Mouse (Mus musculus) CH12.LX (cell line): Measurements from ENCODE around the gene Erf. TPM values are rescaled to one million over a fixed set of nuclear protein-coding genes. Genes with fewer than 3 reads are reported as not detected.

Experiments used
- DNase-seq: peaks from one replicate; pipeline ENCODE4 v3.0.0-alpha.2; 2013; ENCODE audit errors: extremely low read depth
- H3K27ac ChIP-seq: 2 replicates; pipeline ENCODE4 v1.5.1; 2012; ENCODE audit warnings: low read depth, mild to moderate bottlenecking, control low read depth, moderate library complexity; ENCODE audit not compliant: insufficient read depth
- H3K27me3 ChIP-seq: replicated peaks from 2 replicates; pipeline ENCODE3; 2012; ENCODE audit warnings: inconsistent platforms
- H3K36me3 ChIP-seq, 2 experiments: replicated peaks in 1 of 2; 2 replicates each; pipeline versions ENCODE3 to v1.6.1; 2012; ENCODE audit warnings: inconsistent platforms in 1 of 2, low read length in 1 of 2, mild to moderate bottlenecking in 1 of 2, mixed read lengths in 1 of 2, moderate library complexity in 1 of 2; ENCODE audit not compliant: control insufficient read depth in 1 of 2, insufficient read depth in 1 of 2
- H3K4me1 ChIP-seq, 2 experiments: 2 replicates each; pipeline ENCODE4 v1.6.1; 2012; ENCODE audit warnings: inconsistent platforms in 1 of 2, moderate library complexity in 1 of 2; ENCODE audit not compliant: insufficient read depth in 2 of 2, control insufficient read depth in 1 of 2
- H3K4me2 ChIP-seq: 2 replicates; pipeline ENCODE4 v1.6.1; 2012; ENCODE audit warnings: low read depth, mild to moderate bottlenecking, control low read depth; ENCODE audit not compliant: poor library complexity, insufficient read depth, severe bottlenecking
- H3K4me3 ChIP-seq, 3 experiments: fragments of 150-350 bp in 1 of 3; sonication (generic) in 1 of 3; replicated peaks in 1 of 3; 2 replicates each; pipeline versions ENCODE3 to v1.5.1; 2011 to 2012; ENCODE audit warnings: low read depth in 2 of 3, low read length in 2 of 3, mild to moderate bottlenecking in 2 of 3, moderate library complexity in 2 of 3, control low read depth in 1 of 3, improper control_type of control experiment in 1 of 3, inconsistent platforms in 1 of 3, mixed read lengths in 1 of 3; ENCODE audit not compliant: poor library complexity in 1 of 3
- H3K79me2 ChIP-seq: replicated peaks from 2 replicates; pipeline ENCODE4 v1.6.1; 2012; ENCODE audit warnings: mild to moderate bottlenecking, moderate library complexity; ENCODE audit not compliant: control insufficient read depth, poor library complexity, insufficient read depth, severe bottlenecking; ENCODE audit errors: extremely low read depth
- H3K9ac ChIP-seq: 2 replicates; pipeline ENCODE4 v1.6.1; 2012; ENCODE audit warnings: low read depth, mild to moderate bottlenecking, control low read depth, moderate library complexity; ENCODE audit not compliant: insufficient read depth
- H3K9me3 ChIP-seq: replicated peaks from 2 replicates; pipeline ENCODE3; 2012; ENCODE audit warnings: low read length, inconsistent platforms, mixed read lengths
- BHLHE40 ChIP-seq: IDR thresholded peaks from 2 replicates; pipeline ENCODE4 v1.6.1; 2011; ENCODE audit warnings: mild to moderate bottlenecking, low read depth, low read length, improper control_type of control experiment
- E2F4 ChIP-seq: IDR thresholded peaks from 2 replicates; pipeline ENCODE4 v1.6.1; 2011; ENCODE audit warnings: low read depth, low read length, improper control_type of control experiment; ENCODE audit not compliant: insufficient replicate concordance
- ELF1 ChIP-seq: IDR thresholded peaks from 2 replicates; pipeline ENCODE4 v1.6.1; 2014; ENCODE audit warnings: low read depth, mild to moderate bottlenecking, inconsistent platforms, low read length, improper control_type of control experiment
- IRF4 ChIP-seq: IDR thresholded peaks from 2 replicates; pipeline ENCODE4 v1.6.1; 2014; ENCODE audit warnings: low read depth, mild to moderate bottlenecking, inconsistent platforms, low read length, improper control_type of control experiment
- MAZ ChIP-seq: IDR thresholded peaks from 2 replicates; pipeline ENCODE4 v1.6.1; 2012; ENCODE audit warnings: low read depth, mild to moderate bottlenecking, inconsistent platforms, low read length, improper control_type of control experiment, moderate library complexity
- PAX5 ChIP-seq: IDR thresholded peaks from 2 replicates; pipeline ENCODE4 v1.6.1; 2012; ENCODE audit warnings: low read length, inconsistent platforms, mixed read lengths
- POLR2A ChIP-seq: IDR thresholded peaks from 2 replicates; pipeline ENCODE4 v1.6.1; 2011; ENCODE audit warnings: low read depth, mild to moderate bottlenecking, improper control_type of control experiment, low read length
- RAD21 ChIP-seq: IDR thresholded peaks from 2 replicates; pipeline ENCODE4 v1.6.1; 2011; ENCODE audit warnings: low read depth, mild to moderate bottlenecking, low read length, improper control_type of control experiment, moderate library complexity
- SMC3 ChIP-seq: IDR thresholded peaks from 2 replicates; pipeline ENCODE4 v1.6.1; 2011; ENCODE audit warnings: low read depth, low read length, improper control_type of control experiment
- ZNF384 ChIP-seq: IDR thresholded peaks from 2 replicates; pipeline ENCODE4 v1.6.1; 2012; ENCODE audit warnings: low read depth, low read length, improper control_type of control experiment, inconsistent platforms
- dilution Hi-C: fragments of 300-500 bp; cut with MboI; formaldehyde crosslinking; loops from 2 replicates; pipeline ENCODE4 v1.14.3; 2020; ENCODE audit warnings: low sequenced_read_pairs; ENCODE audit not compliant: extremely low pct_unique_long_range_greater_than_20kb, extremely low pct_ligation_motif_present
- in situ Hi-C: fragments of 300-500 bp; cut with MboI; formaldehyde crosslinking; loops from 3 replicates; pipeline ENCODE4 v1.14.3; 2019; ENCODE audit warnings: low sequenced_read_pairs, low pct_ligation_motif_present, low pct_unique_long_range_greater_than_20kb, mixed read lengths
- polyA plus RNA-seq: library from polyadenylated mRNA; unstranded; fragments of >175 nt; gene quantifications from 2 replicates; pipeline ENCODE4 v1.2.1, GENCODE M21; 2012; ENCODE audit warnings: low read depth; ENCODE audit not compliant: insufficient read length
- total RNA-seq, 2 experiments: library from RNA; depleted of rRNA; stranded (reverse); fragments of 300-350 nt in 1 of 2; fragments of >200 nt in 1 of 2; gene quantifications; 2 replicates each; pipeline ENCODE4 v1.2.3; 2012 to 2014

Erf gene
- total and polyA plus RNA-seq, 3 experiments, result 6.1 to 15.4 (median 13.2) TPM

DNA sequence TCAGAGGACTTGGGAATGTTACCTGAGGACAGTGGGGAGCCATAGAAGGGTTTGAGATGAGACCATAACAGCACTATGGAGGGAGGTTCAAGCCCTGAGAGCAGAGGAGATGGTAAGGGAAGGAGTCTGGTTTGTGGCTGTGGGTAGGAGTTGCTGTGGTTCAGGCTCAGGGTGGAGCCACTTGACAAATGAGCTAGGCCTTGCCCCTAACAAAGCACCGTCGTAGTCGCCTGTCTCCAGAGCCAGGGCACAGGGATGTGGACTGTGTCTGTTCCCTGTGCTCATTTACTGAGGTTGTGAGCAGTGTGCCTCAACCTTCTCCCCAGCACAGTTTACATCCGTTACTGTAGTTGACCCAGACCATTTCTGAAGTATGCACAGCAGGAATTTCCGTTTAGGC, 24.0 kb upstream of the Erf start:
- Histone ChIP-seq H3K4me1 (peaks cover 52 to 77% of the 10 kb centered on the region in 2 experiments), H3K4me2 (no peak overlapping the region), H3K9me3 (no peaks in the 10 kb centered on the region)

GRCm38 (mm10) chr7:25273259-25274241, 23.0 kb upstream of the Erf start:
- TF ChIP-seq IRF4 (no peak), BHLHE40 (no peak)
- in situ Hi-C loops, result loop anchor here (10.0 kb wide), 1 partner anchor 89 kb away; no protein-coding TSS in a partner anchor
- peaks cover 30 to 59% of the 10 kb centered on the region in 2 experiments for H3K36me3 ChIP-seq
- no peaks in the 10 kb centered on the region for H3K27me3 ChIP-seq
- no peak overlapping the region for H3K4me2 ChIP-seq
- no peak overlapping the region for H3K4me3 ChIP-seq
- no peak overlapping the region for H3K9ac ChIP-seq
- DNase-seq, result no peak
- no peak overlapping the region for H3K27ac ChIP-seq
- dilution Hi-C loops, result no loop called here
- peaks cover 52 to 73% of the 10 kb centered on the region in 2 experiments for H3K4me1 ChIP-seq
- H3K9me3 ChIP-seq, result no peaks in the 10 kb centered on the region
- 0 out of 2 replicates have a peak, but pooled peaks cover 2% of the 10 kb centered on the region for H3K79me2 ChIP-seq

More for the DNA sequence above, 24.0 kb upstream of the Erf start:
- no peak overlapping the region for H3K4me3 ChIP-seq
- peaks cover 30 to 59% of the 10 kb centered on the region in 2 experiments for H3K36me3 ChIP-seq
- no peak overlapping the region for H3K27ac ChIP-seq
- dilution Hi-C loops (no loop called here), in situ Hi-C loops (loop anchor here (10.0 kb wide), 1 partner anchor 90 kb away; no protein-coding TSS in a partner anchor)
- H3K79me2 ChIP-seq, result no peaks in the 10 kb centered on the region
- no peak for DNase-seq
- no peak overlapping the region for H3K9ac ChIP-seq
- no peaks in the 10 kb centered on the region for H3K27me3 ChIP-seq
- TF ChIP-seq RAD21, result no peak
- no peak for TF ChIP-seq ELF1
- no peak for TF ChIP-seq SMC3
- no peak for TF ChIP-seq MAZ
- TF ChIP-seq E2F4, result no peak
- no peak for TF ChIP-seq POLR2A
- no peak for TF ChIP-seq PAX5
- no peak for TF ChIP-seq ZNF384
